Mouse (Mus musculus): ENCODE data around the gene Abcb9.

- TF ChIP-seq POLR2AphosphoS5 (IDR thresholded peaks at IDR 0.05; ENCODE audit: insufficient replicate concordance, low read depth, low read length) (no peak), GATA2 (IDR thresholded peaks at IDR 0.05; ENCODE audit: borderline replicate concordance, low read depth, low read length) (no peak)
These were observed 19.9 kb downstream of the Abcb9 start for GRCm38 (mm10) chr5:124075716-124076115.

All from G1E (cell line).